Mouse (Mus musculus) frontal cortex, postnatal 10 days (tissue): ENCODE data around the gene Tia1.

Source experiments
- DNase-seq, 2 experiments: peaks; one replicate each; pipeline ENCODE4 v3.0.0; 2022; ENCODE audit warnings: low spot score in 2 of 2, mixed read lengths in 1 of 2

Gene Tia1

DNA sequence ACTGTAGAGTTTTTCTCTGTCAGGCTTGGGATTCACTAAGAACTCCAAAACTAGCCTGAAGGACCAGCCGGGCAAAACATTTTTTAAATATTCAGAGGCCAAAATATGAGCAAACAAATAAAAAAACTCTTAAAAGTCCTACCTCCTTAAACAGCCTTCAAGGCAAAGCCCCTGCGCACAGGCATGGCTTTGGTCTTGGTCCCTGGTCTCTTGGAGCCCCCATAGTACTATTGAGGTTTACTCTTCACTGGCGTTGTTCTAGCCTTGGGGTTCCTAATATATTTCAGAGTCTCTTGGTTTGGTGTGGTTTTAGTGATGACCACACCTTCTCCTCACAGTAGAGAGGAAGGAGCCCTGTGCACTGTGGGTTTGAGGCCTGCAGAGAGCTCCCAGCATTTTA is 27.5 kb downstream of the Tia1 start:
- DNase-seq, result no peak

DNA sequence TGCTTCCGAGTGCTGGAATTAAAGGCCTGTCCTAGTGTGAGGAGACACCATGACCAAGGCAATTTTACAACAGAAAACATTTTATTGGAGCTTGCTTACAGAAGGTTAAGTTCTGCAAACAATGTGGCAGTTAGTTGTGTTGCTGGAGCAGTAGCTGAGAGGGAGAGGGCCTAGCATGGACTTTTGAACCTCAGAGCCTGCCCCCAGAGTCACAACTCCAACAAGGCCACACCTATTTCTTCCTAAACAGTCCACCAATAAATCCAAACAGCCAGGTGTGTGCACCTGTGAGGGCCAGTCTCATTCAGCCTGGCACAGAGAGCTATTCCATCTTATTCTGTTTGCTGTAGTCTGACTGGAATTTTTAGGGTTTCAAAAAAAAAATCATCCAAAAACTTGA is 29.7 kb downstream of the Tia1 start:
- no peak for DNase-seq

DNA sequence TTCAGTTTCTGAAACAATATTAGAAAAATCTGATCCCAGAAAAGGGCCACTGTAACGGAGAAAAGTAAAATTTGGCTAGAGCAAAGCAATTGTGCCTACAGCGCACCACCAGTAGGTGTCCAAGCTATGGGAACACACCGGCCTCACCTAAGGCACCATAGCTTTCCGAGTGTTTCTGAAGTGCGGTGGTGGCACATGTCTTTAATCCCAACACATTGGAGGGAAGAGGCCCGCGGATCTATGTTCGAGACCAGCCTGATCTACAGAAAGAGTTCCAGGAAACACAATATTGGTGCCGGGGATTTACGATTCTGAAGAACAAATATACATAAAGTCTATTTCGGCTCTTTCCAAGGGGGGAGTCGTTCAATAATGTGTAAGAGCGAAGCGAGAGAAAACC is 33.7 kb downstream of the Tia1 start:
- peak; percentile 25 to 42 for DNase-seq

DNA sequence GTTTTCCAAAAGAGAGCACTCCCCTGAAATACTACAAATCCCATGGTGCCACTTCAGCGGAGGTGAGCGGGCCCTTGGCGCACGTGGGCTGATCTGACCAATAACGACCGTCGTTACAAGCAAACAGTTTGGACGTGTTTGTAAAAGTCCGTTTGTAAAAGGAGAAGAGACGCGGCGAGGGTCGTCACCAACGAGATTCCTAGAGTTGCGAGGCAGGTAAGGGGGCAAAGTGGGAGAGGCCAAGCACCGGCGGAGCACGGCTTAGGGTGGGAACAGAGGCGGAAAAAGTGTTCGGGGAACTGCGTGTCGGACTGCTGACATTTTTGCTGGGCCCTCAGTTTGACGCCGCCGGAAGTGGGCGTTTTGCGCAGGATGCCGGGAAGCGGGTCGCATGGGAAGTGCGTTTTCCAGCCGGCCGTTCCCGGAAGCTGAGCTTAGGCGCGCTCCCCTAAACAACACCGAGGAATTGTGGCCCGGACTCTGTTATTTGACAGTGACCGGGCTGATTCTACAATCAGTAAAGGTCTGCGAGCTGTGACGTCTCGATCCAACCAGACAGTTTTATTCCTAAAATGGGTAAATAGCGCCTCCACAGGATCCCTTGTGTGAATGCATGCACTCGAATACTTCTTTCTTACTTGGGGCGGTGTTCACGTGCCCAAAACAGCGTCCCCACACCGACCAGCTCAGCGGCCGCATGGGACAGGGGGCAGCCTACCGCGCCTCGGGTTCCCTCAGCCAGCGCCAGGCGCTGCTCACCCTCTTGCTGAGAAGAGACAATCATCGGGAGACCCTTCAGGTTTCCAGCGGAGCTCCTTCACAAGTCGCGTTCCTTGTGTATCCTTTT is 34.5 kb downstream of the Tia1 start, which contains the start of gene C87436:
Gene C87436, plus strand, starts transcription at position 103 of the 847 bp plus-strand sequence.
- peak; percentile 90 to 94 for DNase-seq

DNA sequence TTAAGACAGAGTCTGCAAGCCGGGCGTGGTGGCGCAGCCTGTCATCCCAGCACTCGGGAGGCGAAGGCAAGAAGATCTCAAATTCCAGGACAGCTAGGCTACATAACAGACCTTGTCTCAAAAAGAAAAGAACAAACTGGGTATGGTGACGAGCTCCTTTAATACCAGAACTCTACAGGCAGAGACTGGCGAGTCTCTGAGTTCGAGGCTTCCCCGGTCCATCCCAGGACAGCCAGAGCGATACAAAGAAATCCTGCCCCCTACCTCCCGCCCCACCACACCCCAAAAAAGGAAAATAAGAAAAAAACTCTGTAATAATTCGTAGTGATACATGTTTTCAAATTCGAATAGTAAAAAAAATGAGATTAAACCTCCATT is 35.1 kb downstream of the Tia1 start:
- DNase-seq, result no peak

DNA sequence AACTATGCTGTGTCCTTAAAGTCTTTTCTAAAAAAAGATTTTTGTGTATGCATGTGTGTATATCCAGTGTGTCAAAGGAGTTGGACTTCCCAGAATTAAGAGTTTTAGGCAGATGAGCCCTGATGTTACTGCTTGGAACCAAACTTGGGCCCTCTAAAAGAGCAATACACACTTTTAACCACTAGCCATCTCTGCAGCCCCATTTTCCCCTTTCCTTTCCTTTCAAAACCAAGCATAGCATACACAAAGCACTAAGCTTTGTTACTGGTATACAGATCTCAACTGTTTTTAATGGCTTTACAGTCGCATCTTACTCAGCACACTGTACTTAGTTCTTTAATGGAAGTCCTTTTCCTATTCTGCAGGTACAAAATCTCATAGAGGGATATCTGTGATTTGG is 35.5 kb downstream of the Tia1 start:
- DNase-seq, result no peak

DNA sequence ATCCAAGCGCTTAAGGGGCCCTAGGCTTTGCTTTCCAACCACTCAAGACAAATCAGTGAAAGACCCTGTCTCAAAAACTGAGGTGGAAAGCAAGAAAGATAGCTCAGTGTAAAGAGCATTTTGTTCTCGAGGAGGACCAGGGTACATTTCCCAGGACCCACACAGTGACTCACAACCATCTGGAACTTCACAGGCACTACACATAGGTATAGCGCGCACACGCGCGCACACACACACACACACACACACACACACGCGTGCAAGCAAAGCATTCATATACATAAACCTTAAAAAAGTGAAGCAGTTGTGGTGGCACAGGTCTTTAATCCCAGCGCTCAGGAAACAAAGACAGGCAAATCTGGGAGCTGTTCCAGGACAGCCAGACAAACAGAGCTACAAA is 37.6 kb downstream of the Tia1 start:
- DNase-seq, result no peak

DNA sequence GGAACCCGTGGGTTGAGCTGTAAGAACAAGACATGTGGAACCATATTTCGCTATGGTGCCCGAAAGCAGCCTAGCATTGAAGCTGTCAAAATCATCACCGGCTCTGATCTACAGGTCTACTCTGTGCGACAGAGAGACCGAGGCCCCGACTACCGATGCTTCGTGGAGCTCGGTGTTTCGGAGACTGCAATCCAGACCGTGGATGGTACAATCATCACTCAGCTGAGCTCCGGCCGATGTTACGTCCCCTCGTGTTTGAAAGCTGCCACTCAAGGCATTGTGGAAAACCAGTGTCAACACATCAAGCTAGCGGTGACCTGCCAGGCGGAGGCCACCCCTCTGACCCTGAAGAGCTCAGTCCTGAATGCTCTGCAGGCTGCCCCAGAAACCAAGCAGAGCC is 41.5 kb downstream of the Tia1 start:
- DNase-seq, result no peak

DNA sequence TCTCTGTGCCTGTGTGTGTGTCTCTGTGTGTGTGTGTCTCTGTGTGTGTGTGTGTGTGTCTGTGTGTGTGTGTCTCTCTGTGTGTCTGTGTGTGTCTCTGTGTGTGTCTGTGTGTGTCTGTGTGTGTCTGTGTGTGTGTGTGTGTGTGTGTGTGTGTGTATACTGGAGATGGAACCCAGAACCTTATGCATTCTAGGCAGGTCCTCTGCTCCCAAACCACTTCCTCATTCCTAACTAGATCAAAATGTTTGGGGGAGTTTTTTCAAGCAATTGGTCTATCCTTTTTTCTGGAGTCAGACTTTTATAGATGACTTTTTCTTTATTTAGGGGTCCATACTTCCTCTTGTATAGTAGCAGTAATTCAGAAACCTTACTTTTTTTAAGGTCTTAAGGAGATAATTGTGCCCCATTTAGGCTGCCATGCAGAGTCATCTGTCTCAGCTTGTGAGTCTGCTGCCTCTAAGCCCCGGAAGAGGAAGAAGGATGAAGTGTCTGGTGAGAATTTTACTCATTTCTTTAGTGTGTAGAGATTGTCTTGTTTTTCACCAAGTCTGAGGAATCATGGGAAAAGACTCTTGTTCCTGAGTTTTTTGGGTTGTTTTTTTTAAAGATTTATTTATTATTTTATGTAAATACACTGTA is 43.0 kb downstream of the Tia1 start:
- no peak for DNase-seq

DNA sequence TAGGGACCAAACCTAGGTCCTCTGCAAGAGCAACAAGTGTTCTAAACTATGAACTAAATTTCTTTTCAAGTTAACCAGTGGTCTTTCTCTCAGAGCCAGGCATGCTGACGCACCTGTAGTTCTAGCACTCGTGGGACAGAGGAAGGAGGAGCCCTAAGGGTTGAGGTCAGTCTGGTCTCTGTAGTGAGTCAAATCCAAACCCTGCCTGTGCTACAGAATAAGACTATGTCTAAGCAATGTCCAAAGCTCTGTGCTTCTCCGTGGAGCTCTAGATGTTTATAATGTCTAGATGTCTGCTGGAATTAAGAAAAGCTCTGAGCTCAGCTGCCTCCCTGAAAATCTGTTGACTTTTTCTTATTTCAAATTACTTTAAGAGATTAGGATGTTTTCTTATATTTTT is 52.7 kb downstream of the Tia1 start:
- no peak for DNase-seq

DNA sequence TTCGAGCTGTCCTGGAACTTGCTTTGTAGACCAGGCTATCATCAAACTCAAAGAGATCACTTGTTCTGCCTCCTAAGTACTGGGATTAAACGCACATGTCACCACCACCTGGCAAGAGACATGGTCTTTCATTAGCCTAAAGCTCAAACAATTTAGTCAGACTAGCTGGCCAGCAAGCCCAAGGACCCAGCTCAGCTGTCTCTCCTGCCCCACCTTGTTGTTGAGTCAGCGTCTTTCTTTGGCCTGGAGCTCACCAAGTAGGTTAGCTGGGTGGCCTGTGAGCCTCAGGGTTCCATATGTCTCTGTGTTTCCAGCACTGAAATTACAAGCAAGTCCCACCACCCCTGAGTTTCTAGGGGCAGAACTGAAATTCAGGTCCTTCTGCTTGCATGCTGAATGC is 59.1 kb downstream of the Tia1 start:
- no peak for DNase-seq

DNA sequence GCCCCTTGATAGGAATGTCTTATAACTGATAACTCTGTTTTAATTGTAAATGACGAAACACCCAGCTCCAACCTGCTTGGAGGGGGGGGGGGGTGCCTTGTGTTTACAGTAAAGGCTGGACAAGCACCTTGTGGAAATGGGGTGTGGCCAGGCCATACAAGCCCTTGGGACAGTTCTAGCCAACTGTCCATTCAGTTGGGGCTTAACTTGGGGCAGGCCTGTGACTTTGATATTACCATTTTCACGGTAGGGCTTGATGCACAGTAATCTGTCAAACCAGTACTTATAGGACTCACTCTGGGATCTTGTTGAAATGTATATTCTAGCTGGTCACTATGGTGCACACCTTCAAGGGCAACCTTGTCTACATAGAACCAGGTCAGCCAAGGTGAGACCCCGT is 67.3 kb downstream of the Tia1 start:
- DNase-seq, result no peak

DNA sequence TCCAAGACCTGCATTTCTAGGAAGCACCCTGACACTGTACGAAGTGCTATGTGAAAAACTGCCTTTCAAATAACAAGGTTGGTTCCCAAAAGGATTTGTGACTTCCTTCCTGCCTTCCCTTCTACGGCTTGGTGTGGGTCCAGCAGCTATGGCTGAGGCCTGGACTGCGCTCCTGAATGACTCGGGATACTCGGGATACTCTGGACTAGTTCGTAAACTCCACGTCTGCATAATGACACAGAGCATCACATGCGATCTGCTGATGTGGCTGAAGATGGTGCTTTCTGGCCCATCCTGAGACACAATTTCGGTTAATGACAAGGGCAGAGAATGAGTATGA is 67.7 kb downstream of the Tia1 start:
- DNase-seq, result no peak

DNA sequence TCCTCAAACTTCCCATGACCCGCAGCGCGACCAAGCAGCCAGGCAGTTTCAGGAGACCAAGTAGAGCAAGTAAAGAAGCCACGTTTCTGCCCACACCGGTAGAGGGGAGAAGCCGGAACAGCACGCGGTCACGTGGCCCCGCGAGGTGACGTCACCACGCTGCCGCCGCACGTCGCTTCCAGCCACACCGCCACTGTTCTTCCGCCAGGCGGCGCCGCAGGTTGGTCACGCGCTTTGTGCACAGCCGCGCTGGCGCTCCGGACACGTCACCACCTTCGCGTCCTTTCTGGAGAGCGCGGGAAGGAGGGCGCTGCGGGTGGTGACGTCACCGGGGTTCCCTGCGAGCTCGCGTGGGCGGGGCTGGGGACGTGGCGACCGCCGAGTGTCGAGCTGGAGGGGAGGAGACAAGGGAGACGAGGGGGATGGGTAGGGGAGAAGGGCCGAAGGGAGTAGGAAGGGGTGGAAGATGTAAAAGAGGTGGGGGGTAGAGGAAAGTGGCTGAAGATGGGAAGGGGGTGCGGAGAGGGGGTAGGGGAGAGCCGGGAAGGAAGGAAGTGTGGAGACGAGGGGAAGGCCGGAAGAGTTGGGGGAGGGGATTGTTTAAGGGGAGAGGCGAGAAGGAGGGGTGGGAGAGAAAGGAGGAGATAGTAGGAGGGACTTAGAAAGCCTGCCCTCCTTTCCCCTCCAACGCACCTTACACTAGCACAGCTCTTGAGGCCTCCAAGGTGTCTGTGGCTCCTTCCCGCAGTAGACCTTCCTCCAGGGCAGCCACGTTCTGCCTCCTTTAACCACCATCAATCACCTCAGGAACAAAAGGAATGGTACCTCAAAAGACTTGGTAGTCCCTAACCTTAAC is 68.3 kb downstream of the Tia1 start:
- peak; percentile 99 to 100 for DNase-seq

DNA sequence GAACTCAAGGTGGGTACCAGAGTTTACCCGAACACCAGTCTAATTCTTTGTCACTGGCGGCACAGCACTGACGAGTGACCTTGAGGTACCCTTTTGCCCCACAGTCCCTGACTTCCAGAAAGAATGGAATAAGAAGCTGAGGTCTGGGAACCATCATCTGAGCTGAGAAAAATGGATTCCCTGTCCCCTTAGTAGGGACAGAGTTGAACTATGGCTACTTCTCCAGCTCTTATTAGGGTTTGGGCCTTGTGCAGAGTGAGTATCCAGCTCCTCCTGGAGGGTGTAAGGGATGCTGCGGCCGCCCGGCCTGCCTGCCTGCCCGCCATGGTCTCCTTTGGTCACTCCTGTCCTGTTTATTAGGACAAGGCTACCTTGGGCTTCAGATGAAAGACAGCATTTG is 69.1 kb downstream of the Tia1 start:
- DNase-seq, result no peak

DNA sequence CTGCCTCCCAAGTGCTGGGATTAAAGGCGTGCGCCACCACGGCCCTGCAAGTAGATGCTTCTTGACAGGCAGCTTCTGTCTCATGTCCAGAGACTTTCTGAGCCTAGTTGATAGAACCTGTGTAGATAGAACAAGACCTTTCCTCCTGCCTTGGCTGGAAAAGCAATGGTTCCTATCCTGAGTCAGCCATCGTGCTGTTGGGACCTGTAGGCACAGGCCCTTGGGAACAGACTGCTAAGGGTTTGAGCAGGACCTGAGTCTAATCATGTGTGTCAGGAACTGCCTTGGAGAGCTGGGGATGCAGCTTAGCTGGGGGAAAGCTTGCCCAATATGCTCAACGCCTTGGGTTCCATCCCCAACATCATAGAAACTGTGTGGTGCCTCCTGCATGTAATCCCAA is 70.1 kb downstream of the Tia1 start:
- DNase-seq, result no peak

DNA sequence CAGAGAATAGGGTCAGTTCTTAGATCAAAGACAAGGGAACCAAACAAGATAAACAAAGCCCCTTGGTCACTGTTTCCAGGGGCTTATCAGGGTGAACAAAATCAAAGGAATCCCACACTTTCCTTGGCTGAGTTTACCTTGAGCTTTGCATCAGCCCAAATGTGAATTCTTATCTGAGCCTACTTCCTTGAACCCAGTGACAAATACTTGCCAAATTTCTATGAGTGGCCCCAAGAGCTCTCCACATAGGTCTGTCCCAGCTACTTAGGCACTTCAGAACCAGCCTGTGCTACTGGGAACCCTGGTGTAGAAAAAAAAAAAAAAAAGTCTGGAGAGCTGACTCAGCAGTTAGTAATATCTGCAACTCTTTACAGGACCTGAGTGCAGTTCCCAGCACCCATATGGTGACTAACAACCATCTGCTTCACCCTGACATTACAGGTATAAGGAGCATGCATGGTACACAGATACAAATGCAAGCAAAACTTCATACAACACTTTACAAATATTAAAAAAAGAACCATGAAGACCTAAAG is 70.7 kb downstream of the Tia1 start:
- DNase-seq, result no peak

DNA sequence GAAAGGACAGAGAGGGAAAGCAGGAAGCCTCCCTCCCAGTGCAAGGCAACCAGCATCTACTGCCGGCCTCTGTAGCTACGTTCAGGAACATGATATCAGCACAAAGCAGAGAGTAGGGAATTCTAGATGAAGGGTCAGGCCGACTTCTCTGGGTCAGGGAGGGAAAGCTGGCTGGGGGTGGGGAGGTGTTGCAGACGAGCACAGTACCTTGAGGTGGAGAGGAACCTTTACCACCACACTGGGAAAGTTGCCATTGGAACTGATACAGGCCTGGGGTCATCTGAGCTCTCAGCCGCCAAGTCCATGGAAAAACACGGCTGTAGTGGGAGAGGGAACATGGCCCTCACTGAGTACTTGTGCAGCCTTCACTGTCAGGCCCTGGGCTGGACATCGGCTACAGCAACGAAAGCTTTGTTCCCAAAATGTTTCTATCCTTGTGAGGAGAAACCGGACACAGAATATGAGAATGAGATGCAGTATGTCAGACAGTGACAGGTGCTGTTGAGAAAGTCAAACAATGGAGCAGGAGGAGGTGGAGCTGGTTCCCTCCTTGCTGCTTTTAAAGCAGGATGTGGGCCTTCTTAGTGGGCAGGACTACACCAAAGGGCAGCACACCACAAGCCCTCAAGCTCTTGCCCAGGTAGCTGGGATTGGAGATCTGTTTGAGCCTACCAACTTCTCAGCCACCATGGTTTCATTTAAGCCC is 71.6 kb downstream of the Tia1 start:
- DNase-seq, result no peak

DNA sequence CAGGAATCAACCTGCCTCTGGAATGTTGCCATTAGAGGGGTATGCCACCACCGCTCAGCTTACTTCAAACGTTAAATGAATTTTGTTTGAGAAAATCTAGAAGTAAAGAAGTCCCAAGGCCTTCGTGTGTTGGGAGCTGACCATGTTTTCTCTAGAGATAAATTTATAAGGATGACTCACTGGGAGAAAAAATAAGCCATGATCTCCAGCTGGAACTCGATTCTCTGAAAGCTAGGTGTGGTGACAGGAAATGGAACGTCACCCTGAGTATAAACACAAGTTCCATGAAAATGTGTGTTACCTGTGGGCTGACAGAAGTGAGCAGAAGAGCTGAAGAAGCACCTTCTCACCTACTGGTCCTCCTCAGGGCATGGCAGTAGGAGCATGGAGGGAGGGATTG is 72.9 kb downstream of the Tia1 start:
- no peak for DNase-seq

DNA sequence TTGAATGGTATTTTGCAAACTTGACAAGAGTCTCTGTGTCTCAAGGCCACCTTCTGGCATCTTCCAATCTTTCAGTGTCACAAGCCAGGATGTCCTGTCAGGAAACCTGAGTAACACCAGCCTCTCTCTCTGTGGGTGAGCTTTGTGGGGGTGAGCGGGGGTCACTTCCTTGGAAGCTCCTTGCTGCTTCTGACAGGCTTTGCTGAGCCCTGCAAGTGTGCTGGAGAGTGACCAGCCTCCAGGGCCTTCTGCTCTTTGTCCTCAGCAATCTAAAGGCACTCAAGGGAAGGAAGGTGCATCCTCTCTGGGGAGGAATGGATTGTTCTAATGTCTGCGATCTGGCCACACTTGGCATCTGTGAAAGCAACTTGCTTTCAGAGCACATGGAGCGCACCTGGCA is 75.3 kb downstream of the Tia1 start:
- no peak for DNase-seq

DNA sequence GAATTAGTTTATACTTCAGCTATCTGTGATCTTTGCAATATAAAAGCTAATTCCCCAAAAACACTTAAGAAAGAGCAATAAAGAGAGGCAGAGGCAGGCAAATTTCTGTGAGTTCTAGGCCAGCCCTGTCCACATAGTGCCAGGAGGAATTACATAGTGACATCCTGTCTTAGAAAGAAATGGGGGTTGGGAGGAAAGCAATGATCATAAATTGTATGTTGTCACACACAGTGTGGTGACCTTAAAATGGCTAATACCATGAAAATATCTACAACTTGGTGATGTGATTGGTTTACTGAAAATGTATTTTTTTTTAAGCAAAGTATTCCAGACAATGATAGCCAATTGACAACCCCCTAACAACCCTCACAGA is 75.8 kb downstream of the Tia1 start:
- no peak for DNase-seq
